Mouse (Mus musculus) testis, adult 2 months (tissue): ENCODE results near the gene Etl4.

Experiments used
- CTCF ChIP-seq: fragments of 200-500 bp; IDR thresholded peaks from 2 replicates; pipeline ENCODE4 v1.5.1; 2012; ENCODE audit warnings: low read depth, mild to moderate bottlenecking, inconsistent platforms, low read length, moderate library complexity; ENCODE audit not compliant: control insufficient read depth, insufficient read depth, insufficient replicate concordance
- POLR2A ChIP-seq: fragments of 200-500 bp; IDR thresholded peaks from 2 replicates; pipeline ENCODE4 v1.6.1; 2012; ENCODE audit warnings: low read depth, mild to moderate bottlenecking, inconsistent platforms, low read length, moderate library complexity; ENCODE audit not compliant: control insufficient read depth

DNA sequence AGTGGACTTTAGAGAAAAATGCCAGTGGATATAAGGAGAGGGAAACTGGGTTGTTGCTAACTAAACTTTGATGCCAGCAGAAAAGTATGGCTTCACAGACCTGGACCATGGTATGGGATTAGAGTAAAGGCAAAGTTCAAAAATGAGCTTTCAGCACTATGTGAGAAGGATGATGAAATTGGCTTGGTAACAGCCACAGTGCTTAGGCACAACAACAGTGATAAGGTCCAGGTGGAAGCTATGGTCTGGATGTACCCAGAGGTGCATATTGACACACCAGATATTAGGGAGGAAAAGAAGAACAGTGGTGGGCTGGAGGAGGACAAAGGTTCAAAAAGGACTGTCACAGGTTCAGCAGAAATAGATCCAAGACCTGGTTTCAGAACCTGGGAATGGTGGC lies 631.7 kb downstream of the Etl4 start:
- no peak for TF ChIP-seq POLR2A
- no peak for TF ChIP-seq CTCF
